ENCODE assay signal across 8 mouse cellular contexts in genomic region chr17:47688608-47689575, GRCm38 (mm10). TPM values are rescaled to one million over a fixed set of nuclear protein-coding genes. Genes with fewer than 3 reads are reported as not detected.
A peak's percentile ranks its signal among the peaks of the same experiment; 100 is the strongest.
DNase-seq lines count a peak whose midpoint lies in the region; ATAC-seq and TF ChIP-seq lines count a peak whose summit lies in the region.

Gene Frs3 (plus strand): TSS chr17:47689030.

- H3K36me3 ChIP-seq in hindbrain, postnatal 0 days (ENCODE audit: insufficient read depth, low read length), result peaks cover 8% of the 10 kb centered on the region; the same call in 1 of the 2 replicates

- peak within 1 kb of the TSS; percentile 58 for H3K4me3 ChIP-seq in hindbrain, postnatal 0 days (ENCODE audit: low read length)

- peak; percentile 69 to 76 for DNase-seq in adrenal gland, adult 18-20 months (ENCODE audit: low spot score in 2 of 2)
- DNase-seq in gastrocnemius, postnatal 10 days, result peak; percentile 72
- DNase-seq in hindbrain, postnatal 0 days (ENCODE audit: low spot score), result peak; percentile 87
- DNase-seq in left cerebral cortex, postnatal 25 days (ENCODE audit: low spot score in 2 of 2), result peak; percentile 81 to 82
- DNase-seq in right cerebral cortex, postnatal 14 days, result peak; percentile 85
- peak; percentile 76 for DNase-seq in yolk sac, embryonic 10.5 days (ENCODE audit: low spot score)

- H3K4me1 ChIP-seq in hindbrain, postnatal 0 days (ENCODE audit: insufficient read depth, low read length), result peaks cover 14% of the 10 kb centered on the region

- intact Hi-C loops in left cerebral cortex, postnatal 25 days (cut with DNase I), result loop anchor here (1.0 to 5.0 kb wide), 3 partner anchors 60 to 184 kb away; partner anchors contain the start of genes Bysl, Ccnd3, Gm20517 and Med20

- no peak for TF ChIP-seq CTCF in hindbrain, postnatal 0 days (IDR thresholded peaks at IDR 0.05; ENCODE audit: low read depth)

- peak; percentile 24 for ATAC-seq in common myeloid progenitor, adult 5-6 weeks (replicated peaks; ENCODE audit: low read depth, poor library complexity, severe bottlenecking)
- peak; percentile 70 for ATAC-seq in hindbrain, postnatal 0 days
- ATAC-seq in megakaryocyte progenitor cell, adult 5-6 weeks (replicated peaks; ENCODE audit: poor library complexity), result peak; percentile 39

- WGBS in hindbrain, postnatal 0 days, result under 1% methylated on average over 58 of the region's 58 CpGs

- peak within 1 kb of the TSS; percentile 92 for H3K4me2 ChIP-seq in hindbrain, postnatal 0 days (ENCODE audit: low read depth, low read length)

- peak within 1 kb of the TSS; percentile 87 for H3K27ac ChIP-seq in hindbrain, postnatal 0 days

- H3K27me3 ChIP-seq in hindbrain, postnatal 0 days (ENCODE audit: insufficient read depth, low read length), result no peaks in the 10 kb centered on the region

- peak within 1 kb of the TSS; percentile 84 for H3K9ac ChIP-seq in hindbrain, postnatal 0 days (replicated peaks; ENCODE audit: low read length)

- H3K9me3 ChIP-seq in hindbrain, postnatal 0 days (ENCODE audit: low read length), result no peaks in the 10 kb centered on the region

RNA-seq across cellular contexts. Expression of gene Frs3, which starts in this region (rescaled TPM):
- total RNA-seq in adrenal gland, adult 18-20 months (2021), result 1 to 10 TPM; 4.9 to 7.1 TPM
- total RNA-seq in common myeloid progenitor, adult 5-6 weeks (2017), result 0.92 and 1.6 TPM in 2 replicates
- total RNA-seq in gastrocnemius, postnatal 10 days (2021), result 1 to 10 TPM; 3.5 to 3.9 TPM
- total RNA-seq in hindbrain, postnatal 0 days (2014; rRNA removed), result 143 and 153 TPM in 2 replicates
- 55.1 and 58.8 TPM in 2 replicates for polyA plus RNA-seq in hindbrain, postnatal 0 days (2015; fragmentation: Nextera tagmentation; extraction: Ambion mirVana)
- 10 to 100 TPM; 22.0 to 24.2 TPM for total RNA-seq in left cerebral cortex, postnatal 25 days (2021)
- total RNA-seq in megakaryocyte progenitor cell, adult 5-6 weeks (2015), result 0.22 and 0.72 TPM in 2 replicates
- 0.12 and 0.61 TPM in 2 replicates for total RNA-seq in megakaryocyte progenitor cell, adult 5-6 weeks (2017)

Comparison
In these comparisons a context has a peak if more than half of its experiments do, and no peak if none do; other contexts are left out.
1. Peak in every context shown above with its lines: DNase-seq, ATAC-seq, H3K4me3 ChIP-seq and H3K27ac ChIP-seq.
2. Peak in ATAC-seq in megakaryocyte progenitor cell, adult 5-6 weeks; RNA of the gene not detected or under 1 TPM.